Mouse (Mus musculus): ENCODE measurements around the gene Ccnjl. TPM values are rescaled to one million over a fixed set of nuclear protein-coding genes. Genes with fewer than 3 reads are reported as not detected.

Gene Ccnjl
- total and polyA plus RNA-seq, 2 experiments = 0.09 to 0.10 TPM

GRCm38 (mm10) chr11:43530043-43530442, 1.5 kb downstream of the Ccnjl start:
- H3K79me2 ChIP-seq (ENCODE audit: control insufficient read depth, insufficient read depth, low read length) = no peaks in the 10 kb centered on the region
- no peak overlapping the region for H3K27ac ChIP-seq (replicated peaks; ENCODE audit: insufficient read depth, low read depth, low read length)
- H3K9ac ChIP-seq (ENCODE audit: low read depth, low read length) = no peak overlapping the region
- DNase-seq (ENCODE audit: extremely low read depth, low read depth, low spot score) = no peak
- peaks cover 1% of the 10 kb centered on the region; the same call in 1 of the 2 replicates for H3K4me1 ChIP-seq (ENCODE audit: control insufficient read depth, insufficient read depth, low read length)
- peaks cover 9% of the 10 kb centered on the region for H3K27me3 ChIP-seq (ENCODE audit: control insufficient read depth, insufficient read depth, low read length)
- TF ChIP-seq POLR2A (IDR thresholded peaks at IDR 0.05; ENCODE audit: extremely low read depth, insufficient read depth, low read length) (no peak), CTCF (IDR thresholded peaks at IDR 0.05; ENCODE audit: low read depth, low read length) (no peak)
- whole genome bisulfite sequencing = 75% methylated on average over 3 of the region's 3 CpGs
- H3K4me3 ChIP-seq (ENCODE audit: insufficient read depth, low read depth, low read length) = no peak overlapping the region
- H3K36me3 ChIP-seq (ENCODE audit: control insufficient read depth, insufficient read depth, low read length) = no peaks in the 10 kb centered on the region

- Histone ChIP-seq H3K4me1 (ENCODE audit: control insufficient read depth, insufficient read depth, low read length) (peaks cover 1% of the 10 kb centered on the region; the same call in 1 of the 2 replicates), H3K36me3 (ENCODE audit: control insufficient read depth, insufficient read depth, low read length) (no peaks in the 10 kb centered on the region), H3K27ac (replicated peaks; ENCODE audit: insufficient read depth, low read depth, low read length) (no peak overlapping the region), H3K27me3 (ENCODE audit: control insufficient read depth, insufficient read depth, low read length) (peaks cover 9% of the 10 kb centered on the region), H3K4me3 (ENCODE audit: insufficient read depth, low read depth, low read length) (no peak overlapping the region), H3K79me2 (ENCODE audit: control insufficient read depth, insufficient read depth, low read length) (no peaks in the 10 kb centered on the region), H3K9ac (ENCODE audit: low read depth, low read length) (no peak overlapping the region)
- WGBS = 82% methylated on average over 5 of the region's 5 CpGs
- TF ChIP-seq CTCF (IDR thresholded peaks at IDR 0.05; ENCODE audit: low read depth, low read length) = no peak
- TF ChIP-seq POLR2A (IDR thresholded peaks at IDR 0.05; ENCODE audit: extremely low read depth, insufficient read depth, low read length) = no peak
- DNase-seq (ENCODE audit: extremely low read depth, low read depth, low spot score) = no peak
These were observed 3.0 kb downstream of the Ccnjl start for GRCm38 (mm10) chr11:43531619-43532018.

GRCm38 (mm10) chr11:43537074-43537473, 8.5 kb downstream of the Ccnjl start:
- no peak for TF ChIP-seq POLR2A (IDR thresholded peaks at IDR 0.05; ENCODE audit: extremely low read depth, insufficient read depth, low read length)
- TF ChIP-seq CTCF (IDR thresholded peaks at IDR 0.05; ENCODE audit: low read depth, low read length) = no peak
- H3K79me2 ChIP-seq (ENCODE audit: control insufficient read depth, insufficient read depth, low read length) = no peaks in the 10 kb centered on the region
- no peak overlapping the region for H3K27ac ChIP-seq (replicated peaks; ENCODE audit: insufficient read depth, low read depth, low read length)
- 92% methylated on average over 6 of the region's 6 CpGs for WGBS
- no peaks in the 10 kb centered on the region for H3K27me3 ChIP-seq (ENCODE audit: control insufficient read depth, insufficient read depth, low read length)
- H3K9ac ChIP-seq (ENCODE audit: low read depth, low read length) = no peak overlapping the region
- DNase-seq (ENCODE audit: extremely low read depth, low read depth, low spot score) = no peak
- H3K36me3 ChIP-seq (ENCODE audit: control insufficient read depth, insufficient read depth, low read length) = no peaks in the 10 kb centered on the region
- H3K4me3 ChIP-seq (ENCODE audit: insufficient read depth, low read depth, low read length) = no peak overlapping the region
- H3K4me1 ChIP-seq (ENCODE audit: control insufficient read depth, insufficient read depth, low read length) = no peaks in the 10 kb centered on the region

- H3K36me3 ChIP-seq (ENCODE audit: control insufficient read depth, insufficient read depth, low read length) = no peaks in the 10 kb centered on the region
- TF ChIP-seq CTCF (IDR thresholded peaks at IDR 0.05; ENCODE audit: low read depth, low read length) (no peak), POLR2A (IDR thresholded peaks at IDR 0.05; ENCODE audit: extremely low read depth, insufficient read depth, low read length) (no peak)
- no peak overlapping the region for H3K9ac ChIP-seq (ENCODE audit: low read depth, low read length)
- DNase-seq (ENCODE audit: extremely low read depth, low read depth, low spot score) = no peak
- no peaks in the 10 kb centered on the region for H3K4me1 ChIP-seq (ENCODE audit: control insufficient read depth, insufficient read depth, low read length)
- no peaks in the 10 kb centered on the region for H3K27me3 ChIP-seq (ENCODE audit: control insufficient read depth, insufficient read depth, low read length)
- H3K79me2 ChIP-seq (ENCODE audit: control insufficient read depth, insufficient read depth, low read length) = no peaks in the 10 kb centered on the region
- WGBS = 76% methylated on average over 6 of the region's 6 CpGs
- no peak overlapping the region for H3K4me3 ChIP-seq (ENCODE audit: insufficient read depth, low read depth, low read length)
- no peak overlapping the region for H3K27ac ChIP-seq (replicated peaks; ENCODE audit: insufficient read depth, low read depth, low read length)
These were observed 11.3 kb downstream of the Ccnjl start for GRCm38 (mm10) chr11:43539863-43540262.

GRCm38 (mm10) chr11:43543711-43544466, 15.3 kb downstream of the Ccnjl start:
- peaks cover under 1% of the 10 kb centered on the region; the same call in 1 of the 2 replicates for H3K4me1 ChIP-seq (ENCODE audit: control insufficient read depth, insufficient read depth, low read length)
- 68% methylated on average over 15 of the region's 15 CpGs for WGBS
- no peak overlapping the region for H3K27ac ChIP-seq (replicated peaks; ENCODE audit: insufficient read depth, low read depth, low read length)
- H3K27me3 ChIP-seq (ENCODE audit: control insufficient read depth, insufficient read depth, low read length) = no peaks in the 10 kb centered on the region
- H3K36me3 ChIP-seq (ENCODE audit: control insufficient read depth, insufficient read depth, low read length) = no peaks in the 10 kb centered on the region
- TF ChIP-seq POLR2A (IDR thresholded peaks at IDR 0.05; ENCODE audit: extremely low read depth, insufficient read depth, low read length) (no peak), CTCF (IDR thresholded peaks at IDR 0.05; ENCODE audit: low read depth, low read length) (no peak)
- H3K9ac ChIP-seq (ENCODE audit: low read depth, low read length) = no peak overlapping the region
- no peak overlapping the region for H3K4me3 ChIP-seq (ENCODE audit: insufficient read depth, low read depth, low read length)
- DNase-seq (ENCODE audit: extremely low read depth, low read depth, low spot score) = no peak
- no peaks in the 10 kb centered on the region for H3K79me2 ChIP-seq (ENCODE audit: control insufficient read depth, insufficient read depth, low read length)

GRCm38 (mm10) chr11:43544819-43545218, 16.2 kb downstream of the Ccnjl start:
- DNase-seq (ENCODE audit: extremely low read depth, low read depth, low spot score) = no peak
- 75% methylated on average over 7 of the region's 7 CpGs for WGBS
- Histone ChIP-seq H3K27me3 (ENCODE audit: control insufficient read depth, insufficient read depth, low read length) (no peaks in the 10 kb centered on the region), H3K36me3 (ENCODE audit: control insufficient read depth, insufficient read depth, low read length) (no peaks in the 10 kb centered on the region), H3K4me1 (ENCODE audit: control insufficient read depth, insufficient read depth, low read length) (peaks cover 8% of the 10 kb centered on the region), H3K79me2 (ENCODE audit: control insufficient read depth, insufficient read depth, low read length) (no peaks in the 10 kb centered on the region), H3K4me3 (ENCODE audit: insufficient read depth, low read depth, low read length) (no peak overlapping the region), H3K27ac (replicated peaks; ENCODE audit: insufficient read depth, low read depth, low read length) (no peak overlapping the region), H3K9ac (ENCODE audit: low read depth, low read length) (no peak overlapping the region)
- no peak for TF ChIP-seq CTCF (IDR thresholded peaks at IDR 0.05; ENCODE audit: low read depth, low read length)
- TF ChIP-seq POLR2A (IDR thresholded peaks at IDR 0.05; ENCODE audit: extremely low read depth, insufficient read depth, low read length) = no peak
